Mouse (Mus musculus) cerebellum, adult 9-11 months (tissue): Measurements from ENCODE around the gene Tmem199.

ENCODE experiments used
- DNase-seq: peaks from one replicate; pipeline ENCODE4 v3.0.0; 2022

Tmem199 gene

GRCm38 (mm10) chr11:78471326-78472103 is 40.5 kb downstream of the Tmem199 start:
- DNase-seq, result no peak

GRCm38 (mm10) chr11:78467932-78468331 is 44.0 kb downstream of the Tmem199 start:
- DNase-seq, result no peak

- DNase-seq, result no peak
Observed at GRCm38 (mm10) chr11:78467515-78467914, 44.5 kb downstream of the Tmem199 start.

GRCm38 (mm10) chr11:78466242-78466912 is 45.6 kb downstream of the Tmem199 start:
- DNase-seq, result no peak

GRCm38 (mm10) chr11:78465568-78466180 is 46.3 kb downstream of the Tmem199 start, which contains the start of gene Slc46a1:
Slc46a1 (plus strand) TSS chr11:78465697.
- DNase-seq, result peak; percentile 65

- DNase-seq, result no peak
Observed at GRCm38 (mm10) chr11:78465116-78465515, 46.9 kb downstream of the Tmem199 start.

GRCm38 (mm10) chr11:78463286-78464036 is 48.5 kb downstream of the Tmem199 start:
- DNase-seq, result no peak

GRCm38 (mm10) chr11:78462669-78463068 is 49.3 kb downstream of the Tmem199 start:
- no peak for DNase-seq

GRCm38 (mm10) chr11:78461894-78462293 is 50.1 kb downstream of the Tmem199 start:
- DNase-seq, result no peak

GRCm38 (mm10) chr11:78458740-78459139 is 53.2 kb downstream of the Tmem199 start:
- no peak for DNase-seq
